8 mouse cellular contexts compared by ENCODE assay signal in genomic region chr2:84679016-84679415, GRCm38 (mm10). TPM values are rescaled to one million over a fixed set of nuclear protein-coding genes. Genes with fewer than 3 reads are reported as not detected.
DNase-seq lines count a peak whose midpoint lies in the region; ATAC-seq lines count a peak whose summit lies in the region.

Gene Tmx2 (minus strand): TSS chr2:84679140.

- no peak for ATAC-seq in embryonic facial prominence, embryonic 12.5 days (ENCODE audit: insufficient number of reproducible peaks, insufficient read depth, low FRiP score, low TSS enrichment)
- no peak for ATAC-seq in heart, embryonic 12.5 days (ENCODE audit: insufficient number of reproducible peaks, low FRiP score)
- ATAC-seq in midbrain, embryonic 15.5 days (replicated peaks), result no peak

- H3K4me2 ChIP-seq in embryonic facial prominence, embryonic 12.5 days (replicated peaks), result peak within 1 kb of the TSS; percentile 73
- peak within 1 kb of the TSS; percentile 81 for H3K4me2 ChIP-seq in heart, embryonic 12.5 days
- H3K4me2 ChIP-seq in midbrain, embryonic 15.5 days, result peak within 1 kb of the TSS; percentile 80

- H3K27ac ChIP-seq in embryonic facial prominence, embryonic 12.5 days, result peak within 1 kb of the TSS; percentile 17; the same call in 1 of the 2 replicates
- H3K27ac ChIP-seq in heart, embryonic 12.5 days (ENCODE audit: poor library complexity, severe bottlenecking), result peak within 1 kb of the TSS; percentile 61
- H3K27ac ChIP-seq in midbrain, embryonic 15.5 days, result peak within 1 kb of the TSS; percentile 86

- H3K9me3 ChIP-seq in embryonic facial prominence, embryonic 12.5 days, result no peaks in the 10 kb centered on the region
- no peaks in the 10 kb centered on the region for H3K9me3 ChIP-seq in heart, embryonic 12.5 days (replicated peaks)
- H3K9me3 ChIP-seq in midbrain, embryonic 15.5 days, result no peaks in the 10 kb centered on the region

- no peak for DNase-seq in urinary bladder, adult 2 months (ENCODE audit: low spot score)
- DNase-seq in urinary bladder, adult 18-20 months (ENCODE audit: low spot score in 2 of 2), result no peak
- DNase-seq in left cerebral cortex, adult 8-10 months (ENCODE audit: low spot score in 2 of 2), result no peak
- DNase-seq in urinary bladder, postnatal 25 days (ENCODE audit: low spot score), result no peak
- no peak for DNase-seq in lung, postnatal 36 days

- H3K4me3 ChIP-seq in embryonic facial prominence, embryonic 12.5 days, result peak within 1 kb of the TSS; percentile 80
- peak within 1 kb of the TSS; percentile 84 for H3K4me3 ChIP-seq in heart, embryonic 12.5 days
- H3K4me3 ChIP-seq in midbrain, embryonic 15.5 days, result peak within 1 kb of the TSS; percentile 91

- H3K36me3 ChIP-seq in embryonic facial prominence, embryonic 12.5 days, result peaks cover 36% of the 10 kb centered on the region
- H3K36me3 ChIP-seq in heart, embryonic 12.5 days, result peaks cover 33% of the 10 kb centered on the region
- peaks cover 16% of the 10 kb centered on the region for H3K36me3 ChIP-seq in midbrain, embryonic 15.5 days (replicated peaks)

- peaks cover 16% of the 10 kb centered on the region for H3K4me1 ChIP-seq in embryonic facial prominence, embryonic 12.5 days
- H3K4me1 ChIP-seq in heart, embryonic 12.5 days (replicated peaks), result peaks cover 24% of the 10 kb centered on the region
- peaks cover 28% of the 10 kb centered on the region for H3K4me1 ChIP-seq in midbrain, embryonic 15.5 days

- no peaks in the 10 kb centered on the region for H3K27me3 ChIP-seq in embryonic facial prominence, embryonic 12.5 days
- no peaks in the 10 kb centered on the region for H3K27me3 ChIP-seq in heart, embryonic 12.5 days (replicated peaks)
- no peaks in the 10 kb centered on the region for H3K27me3 ChIP-seq in midbrain, embryonic 15.5 days (replicated peaks)

- peak within 1 kb of the TSS; percentile 82 for H3K9ac ChIP-seq in embryonic facial prominence, embryonic 12.5 days
- H3K9ac ChIP-seq in heart, embryonic 12.5 days, result peak within 1 kb of the TSS; percentile 92
- peak within 1 kb of the TSS; percentile 74 for H3K9ac ChIP-seq in midbrain, embryonic 15.5 days

- 14% methylated on average over 8 of the region's 8 CpGs for WGBS in embryonic facial prominence, embryonic 12.5 days
- WGBS in heart, embryonic 12.5 days, result 14% methylated on average over 8 of the region's 8 CpGs
- WGBS in midbrain, embryonic 15.5 days, result 25% methylated on average over 8 of the region's 8 CpGs

RNA-seq across cellular contexts. Expression of gene Tmx2, which starts in this region (rescaled TPM):
- polyA plus RNA-seq in urinary bladder, adult 2 months (2012; rRNA removed), result 63.6 and 67.7 TPM in 2 replicates
- polyA plus RNA-seq in embryonic facial prominence, embryonic 12.5 days (2016; fragmentation: Nextera tagmentation; extraction: Ambion mirVana), result 118 and 122 TPM in 2 replicates
- polyA plus RNA-seq in heart, embryonic 12.5 days (2016; fragmentation: Nextera tagmentation; extraction: Ambion mirVana), result 154 and 158 TPM in 2 replicates
- 100 to 1,000 TPM; 243 to 260 (median 256) TPM for total RNA-seq in left cerebral cortex, adult 8-10 months (2022)
- polyA plus RNA-seq in midbrain, embryonic 15.5 days (2015; fragmentation: Nextera tagmentation; extraction: Ambion mirVana), result 271 and 279 TPM in 2 replicates

Comparison
In these comparisons a context has a peak if more than half of its experiments do, and no peak if none do; other contexts are left out.
1. H3K27ac ChIP-seq: peak in every context shown above with its lines; median percentile 86 in midbrain, embryonic 15.5 days; 61 in heart, embryonic 12.5 days; 17 in embryonic facial prominence, embryonic 12.5 days.